Mouse (Mus musculus): ENCODE measurements around the gene Abca7.

The Abca7 gene

GRCm38 (mm10) chr10:79996272-79997033 is at the start of gene Abca7:
Abca7 (plus strand) TSS chr10:79996494.
- DNase-seq (ENCODE audit: low read depth), result peak; percentile 96

- DNase-seq (ENCODE audit: low read depth), result no peak
Observed at GRCm38 (mm10) chr10:79946752-79947322, 49.5 kb upstream of the Abca7 start.

GRCm38 (mm10) chr10:79947502-79947901 is 48.8 kb upstream of the Abca7 start:
- DNase-seq (ENCODE audit: low read depth), result no peak

- no peak for DNase-seq (ENCODE audit: low read depth)
Observed at GRCm38 (mm10) chr10:79949873-79950272, 46.4 kb upstream of the Abca7 start.

- no peak for DNase-seq (ENCODE audit: low read depth)
Observed at GRCm38 (mm10) chr10:79950661-79951060, 45.6 kb upstream of the Abca7 start.

GRCm38 (mm10) chr10:79953946-79954345 is 42.3 kb upstream of the Abca7 start:
- peak; percentile 57 for DNase-seq (ENCODE audit: low read depth)

- DNase-seq (ENCODE audit: low read depth), result no peak
Observed at GRCm38 (mm10) chr10:79955691-79956090, 40.6 kb upstream of the Abca7 start.

- no peak for DNase-seq (ENCODE audit: low read depth)
Observed at GRCm38 (mm10) chr10:79956643-79957154, 39.6 kb upstream of the Abca7 start.

- peak; percentile 81 for DNase-seq (ENCODE audit: low read depth)
Observed at GRCm38 (mm10) chr10:79958140-79958816, 38.0 kb upstream of the Abca7 start.

- DNase-seq (ENCODE audit: low read depth), result peak; percentile 63
Observed at GRCm38 (mm10) chr10:79959412-79959811, 36.9 kb upstream of the Abca7 start.

GRCm38 (mm10) chr10:79959847-79960601 is 36.3 kb upstream of the Abca7 start, which contains the start of gene Wdr18:
Wdr18 (plus strand) TSS chr10:79960152.
- DNase-seq (ENCODE audit: low read depth), result peak; percentile 100

- DNase-seq (ENCODE audit: low read depth), result no peak
Observed at GRCm38 (mm10) chr10:79960671-79961294, 35.5 kb upstream of the Abca7 start.

GRCm38 (mm10) chr10:79964727-79965126 is 31.6 kb upstream of the Abca7 start:
- no peak for DNase-seq (ENCODE audit: low read depth)

- DNase-seq (ENCODE audit: low read depth), result no peak
Observed at GRCm38 (mm10) chr10:79965325-79965724, 31.0 kb upstream of the Abca7 start.

GRCm38 (mm10) chr10:79966886-79967400 is 29.4 kb upstream of the Abca7 start:
- DNase-seq (ENCODE audit: low read depth), result no peak

- no peak for DNase-seq (ENCODE audit: low read depth)
Observed at GRCm38 (mm10) chr10:79968181-79968580, 28.1 kb upstream of the Abca7 start.

GRCm38 (mm10) chr10:79969124-79969568 is 27.1 kb upstream of the Abca7 start:
- no peak for DNase-seq (ENCODE audit: low read depth)

- no peak for DNase-seq (ENCODE audit: low read depth)
Observed at GRCm38 (mm10) chr10:79970415-79971182, 25.7 kb upstream of the Abca7 start, which contains the start of gene Grin3b. Grin3b (plus strand) TSS chr10:79970715.

GRCm38 (mm10) chr10:79971183-79971497 is 25.2 kb upstream of the Abca7 start:
- DNase-seq (ENCODE audit: low read depth), result no peak

- no peak for DNase-seq (ENCODE audit: low read depth)
Observed at GRCm38 (mm10) chr10:79972831-79973230, 23.5 kb upstream of the Abca7 start.

GRCm38 (mm10) chr10:79974087-79974486 is 22.2 kb upstream of the Abca7 start:
- DNase-seq (ENCODE audit: low read depth), result no peak

All from naive thymus-derived CD4-positive, alpha-beta T cell, adult 2 months (primary cell).